Mouse (Mus musculus): Measurements from ENCODE around the gene Fam107a.

DNA sequence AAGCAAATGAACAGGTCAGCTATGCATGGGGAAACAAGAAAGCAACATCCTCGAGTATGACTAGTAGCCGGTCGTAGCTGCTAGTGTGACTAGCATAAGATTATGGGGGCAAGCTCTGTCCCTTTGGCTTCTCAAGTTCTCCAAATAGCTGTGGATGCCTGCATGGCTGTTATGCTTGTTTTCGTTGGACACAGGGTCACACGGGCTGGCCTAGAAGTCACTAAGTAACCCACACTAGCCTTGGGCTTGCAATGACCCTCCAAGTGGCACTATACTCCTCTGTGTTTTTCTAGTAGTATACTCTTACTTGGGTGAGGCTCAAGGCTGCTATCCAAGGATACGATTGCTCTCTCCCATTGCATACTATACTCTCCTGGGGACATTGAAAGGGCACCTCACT is 2.7 kb downstream of the Fam107a start:
- TF ChIP-seq CTCF (IDR thresholded peaks at IDR 0.05; ENCODE audit: low read depth) (no peak), EP300 (IDR thresholded peaks at IDR 0.05; ENCODE audit: low read depth) (no peak)

All from liver, postnatal 0 days (tissue).